Mouse (Mus musculus) lung, embryonic 14.5 days (tissue): Measurements from ENCODE around the gene Idh3a. TPM values are rescaled to one million over a fixed set of nuclear protein-coding genes. Genes with fewer than 3 reads are reported as not detected.

Source experiments
- ATAC-seq: fragments of 200-750 bp; cut with Nextera tagmentation; 2 replicates; pipeline ENCODE4 v1.8.0; 2017; ENCODE audit warnings: mild to moderate bottlenecking, moderate TSS enrichment, moderate library complexity; ENCODE audit not compliant: insufficient read depth
- DNase-seq: peaks from one replicate; pipeline ENCODE4 v3.0.0-alpha.2; 2015
- H3K27ac ChIP-seq: fragments of 300-500 bp; sonication (generic); 2 replicates; pipeline ENCODE4 v1.5.1; 2014; ENCODE audit warnings: low read depth, mild to moderate bottlenecking, moderate library complexity
- H3K27me3 ChIP-seq: fragments of 300-500 bp; sonication (generic); 2 replicates; pipeline ENCODE4 v1.6.1; 2014; ENCODE audit warnings: low read length, control low read depth; ENCODE audit not compliant: insufficient read depth
- H3K36me3 ChIP-seq: fragments of 300-500 bp; sonication (generic); 2 replicates; pipeline ENCODE4 v1.6.1; 2014; ENCODE audit warnings: control low read depth; ENCODE audit not compliant: insufficient read depth
- H3K4me1 ChIP-seq: fragments of 300-500 bp; sonication (generic); 2 replicates; pipeline ENCODE4 v1.6.1; 2014; ENCODE audit warnings: antibody characterized with exemption, control low read depth; ENCODE audit not compliant: insufficient read depth
- H3K4me2 ChIP-seq: fragments of 300-500 bp; sonication (generic); 2 replicates; pipeline ENCODE4 v1.6.1; 2014; ENCODE audit warnings: mild to moderate bottlenecking
- H3K4me3 ChIP-seq: fragments of 300-500 bp; sonication (generic); 2 replicates; pipeline ENCODE4 v1.5.1; 2014; ENCODE audit warnings: low read depth, low read length
- H3K9ac ChIP-seq: fragments of 300-500 bp; sonication (generic); 2 replicates; pipeline ENCODE4 v1.6.1; 2014
- H3K9me3 ChIP-seq: fragments of 300-500 bp; sonication (generic); 2 replicates; pipeline ENCODE4 v1.6.1; 2016; ENCODE audit warnings: low read depth, low read length, control low read depth
- CTCF ChIP-seq: IDR thresholded peaks from 2 replicates; pipeline ENCODE4 v1.5.1; 2016; ENCODE audit warnings: antibody characterized with exemption, low read depth
- WGBS: fragments of 180-500 bp; shearing (Covaris S2); extraction: QIAGEN DNeasy Blood & Tissue Kit; methylation state at CpG from one replicate; pipeline ENCODE4 v1.1.7; 2014; 5-methylcytosine and 5-hydroxymethylcytosine counted together
- polyA plus RNA-seq: library from polyadenylated mRNA; unstranded; fragments of >200 nt; fragmentation: Nextera tagmentation; extraction: Ambion mirVana; gene quantifications from 2 replicates; pipeline ENCODE4 v1.2.1, GENCODE M21; 2014

The Idh3a gene
- 106 and 112 TPM in 2 replicates for polyA plus RNA-seq

- H3K9me3 ChIP-seq = no peaks in the 10 kb centered on the region
- DNase-seq (peak; percentile 99), ATAC-seq (peak; percentile 99)
- peak within 1 kb of the TSS; percentile 78 for H3K9ac ChIP-seq
- H3K4me2 ChIP-seq = peak within 1 kb of the TSS; percentile 91
- no peaks in the 10 kb centered on the region for H3K27me3 ChIP-seq
- WGBS = under 1% methylated on average over 73 of the region's 73 CpGs
- peaks cover 12% of the 10 kb centered on the region; the same call in 1 of the 2 replicates for H3K36me3 ChIP-seq
- H3K27ac ChIP-seq = no peak within 1 kb of the TSS
- H3K4me3 ChIP-seq = peak within 1 kb of the TSS; percentile 82
- no peak for TF ChIP-seq CTCF
- H3K4me1 ChIP-seq = peaks cover 11% of the 10 kb centered on the region; the same call in 1 of the 2 replicates
Observed at GRCm38 (mm10) chr9:54586199-54587061, at the start of gene Idh3a. TSS of gene Idh3a (plus strand) at chr9:54586334.

DNA sequence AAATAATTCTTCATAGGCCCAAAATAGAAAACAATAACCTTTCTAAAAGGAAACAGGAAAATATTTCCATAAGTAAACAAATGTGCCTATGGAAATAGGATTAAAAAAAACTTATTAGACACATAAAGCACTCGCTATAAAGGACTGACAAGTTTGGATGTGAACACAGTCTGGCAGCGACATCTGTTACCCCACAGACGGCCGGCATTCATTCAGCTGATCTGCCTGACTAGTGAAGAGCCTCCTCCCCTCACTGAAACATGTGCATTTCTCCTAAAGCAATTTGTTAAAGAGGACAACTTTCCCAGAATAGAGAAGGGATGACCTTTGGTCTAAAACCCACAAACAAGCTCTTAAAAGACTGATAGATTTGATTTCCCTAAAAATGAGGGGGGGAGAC is 49.1 kb upstream of the Idh3a start:
- WGBS = 43% methylated on average over 4 of the region's 4 CpGs
- Histone ChIP-seq H3K4me1 (0 out of 2 replicates have a peak, but pooled peaks cover 6% of the 10 kb centered on the region), H3K36me3 (no peaks in the 10 kb centered on the region), H3K4me2 (no peak overlapping the region), H3K9me3 (no peaks in the 10 kb centered on the region), H3K27me3 (no peaks in the 10 kb centered on the region), H3K27ac (no peak overlapping the region), H3K4me3 (no peak overlapping the region), H3K9ac (no peak overlapping the region)
- no peak for DNase-seq
- no peak for TF ChIP-seq CTCF
- ATAC-seq = no peak

- WGBS = 79% methylated on average over 3 of the region's 3 CpGs
- Histone ChIP-seq H3K9me3 (no peaks in the 10 kb centered on the region), H3K4me2 (no peak overlapping the region), H3K9ac (no peak overlapping the region), H3K27me3 (no peaks in the 10 kb centered on the region), H3K4me3 (no peak overlapping the region), H3K27ac (no peak overlapping the region), H3K36me3 (no peaks in the 10 kb centered on the region), H3K4me1 (0 out of 2 replicates have a peak, but pooled peaks cover 6% of the 10 kb centered on the region)
- TF ChIP-seq CTCF = no peak
- ATAC-seq = no peak
- DNase-seq = no peak
Observed at GRCm38 (mm10) chr9:54537480-54537879, 48.7 kb upstream of the Idh3a start.

- H3K27me3 ChIP-seq = no peaks in the 10 kb centered on the region
- no peaks in the 10 kb centered on the region for H3K36me3 ChIP-seq
- H3K27ac ChIP-seq = no peak overlapping the region
- no peak for ATAC-seq
- H3K4me3 ChIP-seq = no peak overlapping the region
- H3K9ac ChIP-seq = no peak overlapping the region
- no peaks in the 10 kb centered on the region for H3K9me3 ChIP-seq
- 92% methylated on average over 3 of the region's 3 CpGs for WGBS
- no peak for DNase-seq
- H3K4me1 ChIP-seq = 0 out of 2 replicates have a peak, but pooled peaks cover 6% of the 10 kb centered on the region
- no peak for TF ChIP-seq CTCF
- no peak overlapping the region for H3K4me2 ChIP-seq
Observed at GRCm38 (mm10) chr9:54538244-54538643, 47.9 kb upstream of the Idh3a start.

DNA sequence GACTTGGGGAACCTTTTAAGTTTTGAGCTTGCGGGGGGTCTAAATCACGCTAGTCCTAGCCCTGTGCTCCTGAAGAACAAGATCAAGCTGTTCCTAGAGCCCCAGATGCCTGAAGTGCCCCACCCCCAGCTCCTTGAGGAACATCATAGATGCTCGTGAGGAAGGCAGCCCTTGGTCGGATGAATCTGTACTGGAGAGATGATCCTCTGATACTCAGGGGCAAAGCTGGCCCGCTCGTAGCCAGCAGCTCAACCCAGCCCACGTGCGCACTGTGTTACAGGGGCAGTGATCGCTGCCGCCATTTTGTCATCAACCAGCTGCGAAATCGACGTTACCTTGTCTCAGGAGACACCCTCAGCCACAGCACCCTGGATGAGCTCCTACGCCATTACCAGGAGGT is 47.5 kb upstream of the Idh3a start, which contains the start of gene Sh2d7:
Gene Sh2d7, plus strand, starts transcription at position 301 of the 400 bp plus-strand sequence.
- DNase-seq (no peak), ATAC-seq (no peak)
- no peak within 1 kb of the TSS for H3K4me3 ChIP-seq
- H3K27me3 ChIP-seq = no peaks in the 10 kb centered on the region
- H3K4me2 ChIP-seq = no peak within 1 kb of the TSS
- no peak within 1 kb of the TSS for H3K9ac ChIP-seq
- no peaks in the 10 kb centered on the region for H3K9me3 ChIP-seq
- TF ChIP-seq CTCF = no peak
- 89% methylated on average over 14 of the region's 14 CpGs for WGBS
- H3K36me3 ChIP-seq = no peaks in the 10 kb centered on the region
- H3K4me1 ChIP-seq = 0 out of 2 replicates have a peak, but pooled peaks cover 6% of the 10 kb centered on the region
- no peak within 1 kb of the TSS for H3K27ac ChIP-seq

GRCm38 (mm10) chr9:54540801-54541200 is 45.3 kb upstream of the Idh3a start:
- WGBS = 72% methylated on average over 5 of the region's 5 CpGs
- H3K9ac ChIP-seq = no peak overlapping the region
- ATAC-seq = no peak

GRCm38 (mm10) chr9:54544212-54544953 is 41.8 kb upstream of the Idh3a start:
- Histone ChIP-seq H3K4me3 (no peak overlapping the region), H3K4me1 (no peaks in the 10 kb centered on the region), H3K36me3 (no peaks in the 10 kb centered on the region), H3K4me2 (no peak overlapping the region), H3K9me3 (no peaks in the 10 kb centered on the region), H3K27me3 (no peaks in the 10 kb centered on the region), H3K9ac (no peak overlapping the region), H3K27ac (no peak overlapping the region)
- TF ChIP-seq CTCF = no peak
- DNase-seq (no peak), ATAC-seq (no peak)
- 72% methylated on average over 9 of the region's 9 CpGs for WGBS

More at GRCm38 (mm10) chr9:54540801-54541200, 45.3 kb upstream of the Idh3a start:
- Histone ChIP-seq H3K36me3 (no peaks in the 10 kb centered on the region), H3K27me3 (no peaks in the 10 kb centered on the region), H3K9me3 (no peaks in the 10 kb centered on the region), H3K4me3 (no peak overlapping the region), H3K27ac (no peak overlapping the region), H3K4me1 (no peaks in the 10 kb centered on the region), H3K4me2 (no peak overlapping the region)
- no peak for TF ChIP-seq CTCF
- no peak for DNase-seq
